9 mouse cellular contexts compared by ENCODE assay signal in the genomic region with DNA sequence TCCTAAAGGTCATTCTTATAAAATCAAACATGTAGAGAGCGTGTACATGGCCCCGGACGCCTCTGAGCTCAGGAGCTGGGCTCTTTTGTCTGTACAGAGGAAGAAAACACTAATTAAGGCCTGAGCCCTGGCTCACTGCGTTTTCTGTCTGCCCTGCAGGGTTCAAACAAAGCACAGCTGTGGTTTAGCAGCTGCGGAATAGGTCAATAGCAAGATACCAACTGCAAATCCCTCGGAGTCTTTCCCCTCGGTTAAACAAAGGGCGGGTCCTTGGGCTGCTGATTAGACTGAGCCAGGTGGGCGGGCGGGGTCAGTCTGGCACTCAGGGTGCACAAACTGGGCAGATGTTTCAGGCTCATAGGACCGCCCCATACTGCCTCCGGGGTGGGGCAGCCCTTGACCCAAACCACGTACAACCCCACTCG. TPM values are rescaled to one million over a fixed set of nuclear protein-coding genes. Genes with fewer than 3 reads are reported as not detected.
DNase-seq lines count a peak whose midpoint lies in the region; ATAC-seq and TF ChIP-seq lines count a peak whose summit lies in the region.
"Had no signal": no experiment of that assay in that cellular context is flagged by ENCODE, and none has a peak within 500 bp of the region (broad histone marks: within the 10 kb centered on the region; RNA-seq: fewer than 3 reads in every experiment).

No protein-coding gene starts in this region.

- peak; percentile 71 for ATAC-seq in hindbrain, embryonic 11.5 days (ENCODE audit: low FRiP score)
- ATAC-seq in lung, postnatal 0 days, result peak; percentile 67
- peak; percentile 87 for ATAC-seq in stomach, embryonic 15.5 days (ENCODE audit: insufficient read depth, low FRiP score, low read depth)

- peak overlapping the region; percentile 20; the same call in 1 of the 2 replicates for H3K27ac ChIP-seq in hindbrain, embryonic 11.5 days (ENCODE audit: low read depth, low read length)
- H3K27ac ChIP-seq in lung, postnatal 0 days (ENCODE audit: low read length), result no peak overlapping the region
- H3K27ac ChIP-seq in stomach, embryonic 15.5 days, result peak overlapping the region; percentile 49

- H3K36me3 ChIP-seq in hindbrain, embryonic 11.5 days (ENCODE audit: control insufficient read depth, insufficient read depth, low read length), result no peaks in the 10 kb centered on the region
- H3K36me3 ChIP-seq in lung, postnatal 0 days (ENCODE audit: insufficient read depth, low read length), result no peaks in the 10 kb centered on the region
- no peaks in the 10 kb centered on the region for H3K36me3 ChIP-seq in stomach, embryonic 15.5 days

- H3K4me2 ChIP-seq in hindbrain, embryonic 11.5 days (replicated peaks; ENCODE audit: low read depth, low read length), result no peak overlapping the region
- 0 out of 2 replicates have a peak overlapping the region, but pooled peaks have one; percentile 0 for H3K4me2 ChIP-seq in lung, postnatal 0 days (replicated peaks; ENCODE audit: low read depth, low read length)
- H3K4me2 ChIP-seq in stomach, embryonic 15.5 days, result peak overlapping the region; percentile 17

- no peaks in the 10 kb centered on the region for H3K4me1 ChIP-seq in hindbrain, embryonic 11.5 days (replicated peaks; ENCODE audit: control insufficient read depth, insufficient read depth, low read length)
- no peaks in the 10 kb centered on the region for H3K4me1 ChIP-seq in lung, postnatal 0 days (ENCODE audit: insufficient read depth, low read depth, low read length)
- H3K4me1 ChIP-seq in stomach, embryonic 15.5 days, result no peaks in the 10 kb centered on the region

- DNase-seq in testis, postnatal 14 days (ENCODE audit: low spot score), result peak; percentile 62
- no peak for DNase-seq in testis, postnatal 10 days (ENCODE audit: low spot score)
- DNase-seq in hindbrain, embryonic 11.5 days (ENCODE audit: low spot score), result peak; percentile 49
- DNase-seq in lung, postnatal 0 days (ENCODE audit: low spot score), result peak; percentile 24
- DNase-seq in yolk sac, embryonic 10.5 days (ENCODE audit: low spot score), result no peak
- DNase-seq in gastrocnemius, postnatal 36 days, result no peak
- DNase-seq in kidney, adult 18-20 months, result no peak

- H3K9me3 ChIP-seq in hindbrain, embryonic 11.5 days (ENCODE audit: control insufficient read depth, low read length), result no peaks in the 10 kb centered on the region
- H3K9me3 ChIP-seq in lung, postnatal 0 days (ENCODE audit: low read length), result no peaks in the 10 kb centered on the region
- no peaks in the 10 kb centered on the region for H3K9me3 ChIP-seq in stomach, embryonic 15.5 days

- no peak overlapping the region for H3K4me3 ChIP-seq in hindbrain, embryonic 11.5 days (ENCODE audit: low read depth, low read length)
- no peak overlapping the region for H3K4me3 ChIP-seq in lung, postnatal 0 days (ENCODE audit: low read depth, low read length)
- H3K4me3 ChIP-seq in stomach, embryonic 15.5 days (replicated peaks), result no peak overlapping the region

- intact Hi-C loops in gastrocnemius, postnatal 36 days (cut with DNase I), result no loop called here

- no peak for TF ChIP-seq EP300 in lung, postnatal 0 days (IDR thresholded peaks at IDR 0.05)

- TF ChIP-seq CTCF in lung, postnatal 0 days (IDR thresholded peaks at IDR 0.05), result no peak

- WGBS in hindbrain, embryonic 11.5 days, result 34% methylated on average over 14 of the region's 14 CpGs
- WGBS in lung, postnatal 0 days, result 40% methylated on average over 14 of the region's 14 CpGs
- WGBS in stomach, embryonic 15.5 days, result 39% methylated on average over 14 of the region's 14 CpGs

- no peak overlapping the region for H3K9ac ChIP-seq in hindbrain, embryonic 11.5 days (ENCODE audit: low read depth, low read length)
- no peak overlapping the region for H3K9ac ChIP-seq in lung, postnatal 0 days (replicated peaks; ENCODE audit: low read depth)
- no peak overlapping the region for H3K9ac ChIP-seq in stomach, embryonic 15.5 days

- H3K27me3 ChIP-seq in hindbrain, embryonic 11.5 days (ENCODE audit: control insufficient read depth, insufficient read depth, low read length), result no peaks in the 10 kb centered on the region
- no peaks in the 10 kb centered on the region for H3K27me3 ChIP-seq in lung, postnatal 0 days (replicated peaks; ENCODE audit: insufficient read depth, low read length)
- H3K27me3 ChIP-seq in stomach, embryonic 15.5 days (replicated peaks), result no peaks in the 10 kb centered on the region

RNA-seq across cellular contexts. Expression of a gene that starts 28.7 kb away (rescaled TPM):
- polyA plus RNA-seq in hindbrain, embryonic 11.5 days (2014; fragmentation: Nextera tagmentation; extraction: Ambion mirVana), result 46.2 and 47.3 TPM in 2 replicates
- polyA plus RNA-seq in lung, postnatal 0 days (2015; fragmentation: Nextera tagmentation; extraction: Ambion mirVana), result 14.2 and 17.0 TPM in 2 replicates
- polyA plus RNA-seq in stomach, embryonic 15.5 days (2015; fragmentation: Nextera tagmentation; extraction: Ambion mirVana), result 23.8 and 28.0 TPM in 2 replicates
- 10 to 100 TPM; 11.9 to 13.3 TPM for total RNA-seq in gastrocnemius, postnatal 36 days (2021)

RNA-seq across cellular contexts. Expression of a gene that starts 51.7 kb away (rescaled TPM):
- not detected in 2 replicates for polyA plus RNA-seq in hindbrain, embryonic 11.5 days (2014; fragmentation: Nextera tagmentation; extraction: Ambion mirVana)
- polyA plus RNA-seq in lung, postnatal 0 days (2015; fragmentation: Nextera tagmentation; extraction: Ambion mirVana), result 0.47 TPM in 1 of 2 replicates, not detected in the other
- 0.84 and 11.2 TPM in 2 replicates for polyA plus RNA-seq in stomach, embryonic 15.5 days (2015; fragmentation: Nextera tagmentation; extraction: Ambion mirVana)
- not detected for total RNA-seq in gastrocnemius, postnatal 36 days (2021)
- total RNA-seq: hematopoietic stem cell, adult 5-6 weeks had no signal

Comparison
In these comparisons a context has a peak if more than half of its experiments do, and no peak if none do; other contexts are left out.
1. DNase-seq: peak in testis, postnatal 14 days (single experiment), hindbrain, embryonic 11.5 days (single experiment) and lung, postnatal 0 days (single experiment); none in testis, postnatal 10 days (single experiment), yolk sac, embryonic 10.5 days (single experiment), gastrocnemius, postnatal 36 days (0 of 2) and kidney, adult 18-20 months (single experiment).
2. Peak in every context shown above with its lines, with median percentiles within 50 percentile points of each other: ATAC-seq.